Mouse (Mus musculus) erythroblast, embryonic 14.5 days (primary cell): ENCODE measurements around the gene Glod4. TPM values are rescaled to one million over a fixed set of nuclear protein-coding genes. Genes with fewer than 3 reads are reported as not detected.
"Not testable (repeated sequence)": the region's sequence is repeated elsewhere in the genome, so short reads cannot be mapped to it uniquely, and the experiment has no call there.

ENCODE experiments used
- H3K27me3 ChIP-seq: 2 replicates; pipeline ENCODE4 v1.6.1; 2012; ENCODE audit warnings: inconsistent platforms; ENCODE audit not compliant: control insufficient read depth
- H3K36me3 ChIP-seq: 2 replicates; pipeline ENCODE4 v1.6.1; 2012; ENCODE audit warnings: mild to moderate bottlenecking, inconsistent platforms; ENCODE audit not compliant: control insufficient read depth
- H3K4me1 ChIP-seq: 2 replicates; pipeline ENCODE4 v1.6.1; 2012; ENCODE audit warnings: inconsistent platforms; ENCODE audit not compliant: control insufficient read depth
- H3K4me3 ChIP-seq: replicated peaks from 2 replicates; pipeline ENCODE3; 2012; ENCODE audit warnings: moderate library complexity, mild to moderate bottlenecking, inconsistent platforms
- H3K9me3 ChIP-seq: 2 replicates; pipeline ENCODE4 v1.6.1; 2012; ENCODE audit warnings: low read length, inconsistent platforms, mixed read lengths; ENCODE audit not compliant: control insufficient read depth
- GATA1 ChIP-seq: IDR thresholded peaks from 2 replicates; pipeline ENCODE4 v1.6.1; 2012; ENCODE audit warnings: low read length, inconsistent platforms, mixed read lengths
- TAL1 ChIP-seq: IDR thresholded peaks from 3 replicates; pipeline ENCODE4 v1.6.1; 2012; ENCODE audit warnings: low read length, inconsistent platforms, mixed read lengths
- polyA plus RNA-seq: library from polyadenylated mRNA; stranded (reverse); fragments of >175 nt; gene quantifications from 2 replicates; pipeline ENCODE4 v1.2.3, GENCODE M21; 2012

Gene Glod4
- polyA plus RNA-seq, 1 experiment, result 0.16 TPM

DNA sequence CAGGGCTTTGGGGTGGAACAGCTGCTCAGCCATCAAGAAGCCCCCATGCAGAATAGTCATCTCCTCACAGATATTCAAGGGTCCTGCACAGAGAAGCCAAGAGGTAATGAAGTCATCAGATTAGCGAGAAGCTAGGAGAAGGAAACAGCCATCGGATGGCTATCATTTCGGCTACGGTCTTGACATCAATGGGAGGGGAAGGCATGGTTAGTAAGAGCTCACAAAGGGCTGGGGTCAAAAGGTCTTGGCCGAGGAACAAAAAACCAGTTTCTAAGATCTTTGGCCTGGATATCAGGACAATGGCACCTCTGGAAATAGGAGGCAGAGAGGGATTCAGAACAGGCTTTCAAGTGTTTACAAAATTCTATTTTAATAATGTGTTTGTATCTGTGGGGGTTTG lies 29.7 kb downstream of the Glod4 start:
- Histone ChIP-seq H3K4me1 (peaks cover 25% of the 10 kb centered on the region), H3K9me3 (no peaks in the 10 kb centered on the region), H3K36me3 (peaks cover 51% of the 10 kb centered on the region), H3K4me3 (no peak overlapping the region), H3K27me3 (no peaks in the 10 kb centered on the region)
- TF ChIP-seq TAL1 (no peak), GATA1 (no peak)

DNA sequence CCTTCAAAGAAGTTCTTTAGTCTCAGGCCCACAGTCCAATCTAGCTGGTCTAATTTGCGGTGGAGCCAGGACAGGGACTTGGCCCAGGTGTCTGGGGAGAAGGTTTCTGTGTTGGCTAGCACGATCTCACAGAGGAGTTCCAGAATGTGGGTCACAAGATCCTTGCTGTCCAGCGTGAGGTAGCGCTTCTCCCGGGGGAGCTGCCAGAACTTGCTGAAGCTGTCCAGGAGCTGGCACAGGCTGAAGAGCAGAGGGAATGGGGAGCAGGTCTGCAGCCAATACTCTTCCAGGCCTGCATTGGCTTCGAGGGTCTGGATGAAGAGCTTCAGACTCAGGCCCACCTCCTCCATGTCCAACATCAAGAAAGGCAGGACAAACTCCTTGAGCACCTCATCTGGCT lies 31.9 kb downstream of the Glod4 start:
- not testable (repeated sequence) for H3K9me3 ChIP-seq, H3K4me1 ChIP-seq, H3K27me3 ChIP-seq, H3K4me3 ChIP-seq
- peaks cover 61% of the 10 kb centered on the region for H3K36me3 ChIP-seq

DNA sequence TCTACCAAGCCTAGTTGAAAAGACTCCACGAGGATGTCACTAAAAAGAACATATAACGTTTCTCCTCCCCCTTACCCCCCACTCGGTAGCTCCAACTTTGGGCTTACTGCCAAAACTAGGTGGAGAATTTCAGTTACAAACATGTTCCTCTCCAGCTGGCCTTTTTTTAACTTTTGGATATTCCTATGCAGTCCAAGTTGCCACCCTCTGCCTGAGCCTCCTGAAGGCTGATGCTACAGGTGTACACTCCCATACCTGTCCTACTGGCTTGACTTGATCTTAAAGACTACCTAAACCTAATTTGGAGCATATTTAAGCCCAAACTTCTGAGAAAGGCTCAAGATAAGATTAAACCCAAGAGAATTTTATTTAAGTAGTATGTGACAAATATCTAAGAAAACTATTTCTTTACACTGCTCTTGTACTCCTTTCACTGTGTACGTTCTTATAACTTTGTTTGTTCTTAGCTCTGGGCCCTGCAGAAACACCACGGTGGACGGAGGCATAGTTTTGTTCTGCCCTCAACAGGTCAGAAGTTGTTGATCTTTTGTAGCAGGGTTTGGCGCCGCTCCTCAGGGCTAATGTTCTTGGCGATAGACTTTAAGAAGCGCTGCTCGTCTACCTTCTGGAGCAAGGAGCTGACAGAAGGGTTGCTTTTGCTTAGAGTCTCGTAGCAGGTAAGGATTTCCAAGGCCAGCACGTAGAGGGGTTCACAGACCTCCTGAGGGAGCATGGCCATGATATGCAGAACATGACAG lies 33.1 kb downstream of the Glod4 start:
- peaks cover 61% of the 10 kb centered on the region for H3K36me3 ChIP-seq
- TF ChIP-seq GATA1 (no peak), TAL1 (no peak)
- no peaks in the 10 kb centered on the region for H3K4me1 ChIP-seq
- no peaks in the 10 kb centered on the region for H3K27me3 ChIP-seq
- H3K9me3 ChIP-seq, result no peaks in the 10 kb centered on the region
- H3K4me3 ChIP-seq, result no peak overlapping the region

DNA sequence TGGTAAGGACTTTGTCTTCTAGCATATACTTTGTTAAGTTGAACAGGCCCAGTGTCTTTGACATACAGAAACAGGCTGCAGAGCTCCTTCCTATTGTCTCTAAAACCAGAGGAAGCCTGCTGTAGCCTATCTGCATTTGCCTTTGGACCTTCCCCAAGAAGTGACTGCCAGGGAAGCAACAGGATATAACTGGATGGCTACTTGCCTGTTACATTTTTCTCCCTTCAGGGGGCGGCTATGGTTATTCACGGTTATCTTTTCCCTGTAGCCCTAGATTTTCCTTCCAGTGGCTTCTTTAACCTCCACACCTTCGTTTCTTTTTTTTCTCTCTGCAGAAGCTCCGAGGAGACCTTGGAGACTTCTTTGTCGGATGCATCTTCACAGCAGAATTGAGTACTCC lies 36.7 kb downstream of the Glod4 start:
- TF ChIP-seq GATA1 (no peak), TAL1 (no peak)
- Histone ChIP-seq H3K27me3 (peaks cover 26% of the 10 kb centered on the region), H3K4me1 (peaks cover 15% of the 10 kb centered on the region), H3K36me3 (peaks cover 35% of the 10 kb centered on the region), H3K9me3 (no peaks in the 10 kb centered on the region; the same call in 1 of the 2 replicates), H3K4me3 (no peak overlapping the region)

DNA sequence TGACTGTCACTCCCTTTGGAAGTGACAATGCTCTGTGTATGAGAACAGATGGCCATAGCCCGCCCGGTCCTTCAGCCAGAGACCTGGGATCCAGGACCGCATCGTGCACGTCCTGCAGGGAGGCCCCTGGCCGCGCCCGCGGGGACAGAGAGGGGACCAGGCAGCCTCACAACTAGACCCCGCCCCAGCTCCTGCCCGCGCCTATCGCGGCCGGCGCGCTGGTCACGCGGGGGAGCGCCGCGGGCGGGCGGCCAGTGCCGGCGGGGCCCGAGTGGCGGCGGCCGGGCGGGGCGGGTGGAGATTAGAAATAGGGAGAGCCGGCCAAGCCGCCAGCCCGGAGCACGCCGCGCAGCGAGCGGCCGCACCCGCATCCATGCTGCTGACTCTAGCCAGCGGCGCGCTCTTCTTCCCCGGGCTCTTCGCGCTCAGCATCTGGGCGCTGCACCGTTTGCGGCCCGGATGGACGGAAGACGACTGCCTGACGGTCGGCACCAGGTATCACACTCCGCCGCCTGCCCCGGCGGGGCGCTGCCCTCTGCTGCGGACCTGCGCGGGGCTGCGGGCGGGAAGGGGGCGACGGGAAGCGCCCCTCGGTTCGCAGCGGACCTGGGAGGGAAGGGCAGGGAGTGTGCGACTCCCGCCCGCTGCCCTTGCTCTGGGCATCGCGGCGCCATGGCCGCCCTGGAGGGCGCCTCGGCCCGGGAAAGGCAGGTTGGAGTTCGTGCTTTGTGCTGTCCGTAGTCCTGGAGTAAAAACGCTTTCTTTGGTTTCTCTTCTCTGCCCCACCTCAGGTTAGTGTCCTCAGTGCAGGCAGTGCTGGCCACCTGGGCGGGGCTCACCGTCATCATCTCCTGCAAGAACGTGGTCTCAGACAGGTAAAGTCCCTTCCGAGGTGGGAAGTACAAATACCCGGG lies 41.5 kb downstream of the Glod4 start:
- Histone ChIP-seq H3K36me3 (no peaks in the 10 kb centered on the region), H3K4me1 (peaks cover 22% of the 10 kb centered on the region), H3K9me3 (no peaks in the 10 kb centered on the region; the same call in 1 of the 2 replicates), H3K27me3 (peaks cover 65% of the 10 kb centered on the region), H3K4me3 (peak overlapping the region; percentile 70)
- TF ChIP-seq TAL1 (no peak), GATA1 (no peak)

DNA sequence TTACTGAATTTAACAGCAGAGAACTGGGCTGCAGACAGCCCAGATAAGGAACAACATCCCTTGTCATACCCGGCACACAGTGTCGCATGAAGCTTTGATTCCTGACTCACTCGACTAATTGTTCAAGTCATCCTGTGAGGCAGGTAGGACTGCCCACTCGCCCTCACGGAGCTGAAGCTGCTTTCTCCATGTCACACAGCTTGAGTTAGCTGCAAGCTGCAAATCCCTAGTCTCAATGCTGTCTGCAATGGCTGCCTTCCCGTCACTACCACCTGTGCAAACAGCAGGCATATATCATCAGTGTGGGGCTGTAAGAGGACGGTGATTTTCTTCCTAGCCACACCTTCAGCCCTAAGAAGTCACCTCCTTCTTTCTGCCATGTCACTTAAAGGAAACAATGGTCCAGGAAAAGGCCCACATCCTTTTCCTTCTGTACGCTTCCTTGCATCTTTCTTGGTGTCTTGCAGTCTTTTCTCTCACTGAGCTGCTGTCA lies 46.5 kb downstream of the Glod4 start:
- Histone ChIP-seq H3K36me3 (no peaks in the 10 kb centered on the region), H3K9me3 (no peaks in the 10 kb centered on the region; the same call in 1 of the 2 replicates), H3K4me3 (no peak overlapping the region), H3K4me1 (peaks cover 9% of the 10 kb centered on the region), H3K27me3 (peaks cover 43% of the 10 kb centered on the region)
- TF ChIP-seq GATA1 (no peak), TAL1 (no peak)

DNA sequence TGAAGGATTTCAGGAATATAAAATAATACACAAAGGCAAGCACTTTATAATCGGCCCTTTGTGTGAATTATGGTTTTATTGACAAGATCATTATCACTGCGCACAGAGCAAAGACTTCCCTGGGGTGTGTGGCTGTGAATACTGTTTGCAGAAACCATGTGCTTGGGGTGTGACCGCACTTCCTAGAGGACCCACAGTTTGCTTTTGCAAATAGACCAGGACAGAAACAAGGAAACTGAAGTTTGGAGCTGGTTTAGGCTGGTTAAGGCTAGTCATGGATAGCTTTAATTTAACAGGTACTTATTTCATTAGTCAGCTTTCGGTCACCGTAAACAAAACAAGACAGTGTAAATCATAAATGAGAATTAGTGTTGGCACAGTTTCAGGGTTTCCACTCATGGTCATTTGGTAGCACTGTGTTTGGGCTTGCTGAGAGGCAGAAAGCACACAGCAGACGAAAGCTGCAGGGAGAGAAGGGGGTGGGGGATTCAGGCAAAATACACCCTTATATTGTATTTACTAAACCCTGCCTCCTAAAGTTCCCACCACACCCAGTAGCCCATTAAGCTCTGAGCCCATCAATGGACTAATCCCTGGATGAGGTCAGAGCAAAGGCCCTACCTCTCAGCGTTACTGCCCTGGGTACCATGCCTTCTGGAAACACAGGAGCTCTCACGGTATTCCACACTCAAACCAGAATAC lies 47.1 kb downstream of the Glod4 start:
- Histone ChIP-seq H3K9me3 (no peaks in the 10 kb centered on the region), H3K4me1 (peaks cover 3% of the 10 kb centered on the region), H3K4me3 (no peak overlapping the region), H3K27me3 (peaks cover 37% of the 10 kb centered on the region), H3K36me3 (no peaks in the 10 kb centered on the region)
- no peak for TF ChIP-seq GATA1
- no peak for TF ChIP-seq TAL1

DNA sequence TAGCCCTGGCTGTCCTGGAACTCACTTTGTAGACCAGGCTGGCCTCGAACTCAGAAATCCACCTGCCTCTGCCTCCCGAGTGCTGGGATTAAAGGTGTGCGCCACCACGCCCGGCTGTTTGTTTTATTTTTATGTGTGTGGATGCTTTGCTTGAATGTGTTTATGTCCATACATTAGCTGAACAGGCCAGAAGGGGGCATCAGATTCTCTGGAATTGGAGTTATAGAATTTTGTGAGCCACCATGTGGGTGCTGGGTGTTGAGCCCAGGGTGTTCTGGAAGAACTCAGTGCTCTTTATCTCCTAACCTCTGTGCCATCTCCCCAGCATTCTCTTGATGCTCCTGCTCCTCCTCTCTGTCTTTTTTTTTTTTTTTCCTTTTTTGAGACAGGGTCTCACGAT lies 56.6 kb downstream of the Glod4 start:
- H3K4me3 ChIP-seq, result no peak overlapping the region
- no peaks in the 10 kb centered on the region for H3K27me3 ChIP-seq
- TF ChIP-seq TAL1 (no peak), GATA1 (no peak)
- no peaks in the 10 kb centered on the region for H3K4me1 ChIP-seq
- H3K36me3 ChIP-seq, result peaks cover 2% of the 10 kb centered on the region; the same call in 1 of the 2 replicates
- no peaks in the 10 kb centered on the region for H3K9me3 ChIP-seq

DNA sequence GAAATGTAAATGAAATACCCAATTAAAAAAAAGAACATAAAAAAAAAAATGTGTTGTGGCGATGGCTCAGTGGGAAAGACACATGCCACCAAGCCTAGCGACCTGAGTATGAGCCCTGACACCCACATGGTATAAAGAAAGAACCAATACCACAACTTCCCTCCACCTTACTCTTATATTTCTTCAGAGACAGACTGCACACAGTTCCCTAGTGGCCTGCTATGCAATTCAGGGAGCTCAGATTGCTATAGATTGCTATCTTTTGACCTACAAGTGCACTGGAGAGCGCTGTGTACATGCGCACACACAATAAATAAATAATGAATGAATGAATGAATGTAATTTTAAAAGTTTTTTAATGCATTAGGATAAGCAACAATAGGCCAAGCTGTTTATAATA lies 59.8 kb downstream of the Glod4 start:
- H3K36me3 ChIP-seq, result peaks cover 7% of the 10 kb centered on the region
- no peaks in the 10 kb centered on the region for H3K27me3 ChIP-seq
- no peak for TF ChIP-seq GATA1
- TF ChIP-seq TAL1, result no peak
- peaks cover 13% of the 10 kb centered on the region for H3K4me1 ChIP-seq
- no peaks in the 10 kb centered on the region for H3K9me3 ChIP-seq
- H3K4me3 ChIP-seq, result no peak overlapping the region
